Mouse (Mus musculus) R1 (cell line): ENCODE results near the gene Dcun1d2.

ENCODE experiments used
- DNase-seq: peaks from one replicate; pipeline ENCODE4 v3.0.0-alpha.2; 2018; ENCODE audit warnings: low read depth, low spot score

Dcun1d2 gene

GRCm38 (mm10) chr8:13254019-13254418, 33.9 kb downstream of the Dcun1d2 start, which contains the start of gene Adprhl1:
Gene Adprhl1, minus strand, starts transcription at chr8:13254162.
- peak; percentile 74 for DNase-seq

GRCm38 (mm10) chr8:13253413-13253812, 34.5 kb downstream of the Dcun1d2 start:
- no peak for DNase-seq

- DNase-seq = no peak
Measured at GRCm38 (mm10) chr8:13252837-13253236, 35.1 kb downstream of the Dcun1d2 start.

GRCm38 (mm10) chr8:13244343-13244880, 43.5 kb downstream of the Dcun1d2 start:
- no peak for DNase-seq

- no peak for DNase-seq
Measured at GRCm38 (mm10) chr8:13242985-13243870, 44.7 kb downstream of the Dcun1d2 start.

GRCm38 (mm10) chr8:13240691-13241090, 47.2 kb downstream of the Dcun1d2 start:
- DNase-seq = no peak

GRCm38 (mm10) chr8:13240055-13240454, 47.9 kb downstream of the Dcun1d2 start:
- no peak for DNase-seq

GRCm38 (mm10) chr8:13234803-13235202, 53.1 kb downstream of the Dcun1d2 start:
- DNase-seq = no peak

- DNase-seq = no peak
Measured at GRCm38 (mm10) chr8:13230471-13230870, 57.5 kb downstream of the Dcun1d2 start.

- DNase-seq = no peak
Measured at GRCm38 (mm10) chr8:13229802-13230201, 58.1 kb downstream of the Dcun1d2 start.

- DNase-seq = no peak
Measured at GRCm38 (mm10) chr8:13228923-13229610, 58.9 kb downstream of the Dcun1d2 start.

- no peak for DNase-seq
Measured at GRCm38 (mm10) chr8:13227184-13227583, 60.7 kb downstream of the Dcun1d2 start.

- DNase-seq = peak; percentile 35
Measured at GRCm38 (mm10) chr8:13226288-13226687, 61.6 kb downstream of the Dcun1d2 start.

- no peak for DNase-seq
Measured at GRCm38 (mm10) chr8:13224426-13224825, 63.5 kb downstream of the Dcun1d2 start.

- no peak for DNase-seq
Measured at GRCm38 (mm10) chr8:13218441-13218840, 69.5 kb downstream of the Dcun1d2 start.

- DNase-seq = peak; percentile 32
Measured at GRCm38 (mm10) chr8:13217986-13218385, 69.9 kb downstream of the Dcun1d2 start.

- no peak for DNase-seq
Measured at GRCm38 (mm10) chr8:13217093-13217492, 70.8 kb downstream of the Dcun1d2 start.

GRCm38 (mm10) chr8:13216386-13216785, 71.5 kb downstream of the Dcun1d2 start:
- DNase-seq = no peak

GRCm38 (mm10) chr8:13213479-13214268, 74.3 kb downstream of the Dcun1d2 start:
- DNase-seq = peak; percentile 87

- DNase-seq = no peak
Measured at GRCm38 (mm10) chr8:13209770-13210169, 78.2 kb downstream of the Dcun1d2 start.

GRCm38 (mm10) chr8:13208627-13209355, 79.1 kb downstream of the Dcun1d2 start:
- peak; percentile 92 for DNase-seq
